Mouse (Mus musculus) MEL (cell line): ENCODE results near the gene Nos1ap. TPM values are rescaled to one million over a fixed set of nuclear protein-coding genes. Genes with fewer than 3 reads are reported as not detected.

ENCODE experiments used
- DNase-seq: peaks from one replicate; pipeline ENCODE4 v3.0.0; 2011; ENCODE audit warnings: low read depth, low spot score
- H3K27ac ChIP-seq: 2 replicates; pipeline ENCODE4 v1.5.1; 2012; ENCODE audit warnings: low read depth, mild to moderate bottlenecking, control low read depth, low read length, moderate library complexity; ENCODE audit not compliant: control insufficient read depth
- H3K27me3 ChIP-seq, 2 experiments: fragments of 150-350 bp in 1 of 2; sonication (generic) in 1 of 2; 2 replicates each; pipeline ENCODE4 v1.6.1; 2012; ENCODE audit warnings: low read length in 2 of 2, mild to moderate bottlenecking in 2 of 2, improper control_type of control experiment in 1 of 2, moderate library complexity in 1 of 2; ENCODE audit not compliant: insufficient read depth in 2 of 2, control insufficient read depth in 1 of 2
- H3K36me3 ChIP-seq, 2 experiments: 2 replicates each; pipeline ENCODE4 v1.6.1; 2012 to 2014; ENCODE audit warnings: low read length in 2 of 2, improper control_type of control experiment in 1 of 2, inconsistent platforms in 1 of 2, mild to moderate bottlenecking in 1 of 2; ENCODE audit not compliant: insufficient read depth in 2 of 2, control insufficient read depth in 1 of 2
- H3K4me1 ChIP-seq, 2 experiments: fragments of 150-350 bp in 1 of 2; sonication (generic) in 1 of 2; 2 replicates each; pipeline ENCODE4 v1.6.1; 2012; ENCODE audit warnings: low read length in 2 of 2, improper control_type of control experiment in 1 of 2, mild to moderate bottlenecking in 1 of 2; ENCODE audit not compliant: insufficient read depth in 2 of 2, control insufficient read depth in 1 of 2
- H3K4me3 ChIP-seq, 2 experiments: fragments of 150-350 bp in 1 of 2; sonication (generic) in 1 of 2; 2 replicates each; pipeline ENCODE4 v1.5.1; 2012; ENCODE audit warnings: low read depth in 2 of 2, low read length in 2 of 2, mild to moderate bottlenecking in 2 of 2, moderate library complexity in 2 of 2, control low read depth in 1 of 2, improper control_type of control experiment in 1 of 2; ENCODE audit not compliant: control insufficient read depth in 1 of 2, insufficient read depth in 1 of 2
- H3K79me2 ChIP-seq: 2 replicates; pipeline ENCODE4 v1.6.1; 2012; ENCODE audit warnings: mild to moderate bottlenecking, low read length, moderate library complexity; ENCODE audit not compliant: control insufficient read depth, poor library complexity, insufficient read depth
- H3K9ac ChIP-seq: 2 replicates; pipeline ENCODE4 v1.6.1; 2012; ENCODE audit warnings: low read depth, mild to moderate bottlenecking, control low read depth, low read length, moderate library complexity; ENCODE audit not compliant: control insufficient read depth, poor library complexity, severe bottlenecking
- H3K9me3 ChIP-seq: fragments of 150-350 bp; sonication (generic); replicated peaks from 2 replicates; pipeline ENCODE4 v1.6.1; 2012; ENCODE audit warnings: mild to moderate bottlenecking, low read length, improper control_type of control experiment, moderate library complexity; ENCODE audit not compliant: insufficient read depth
- BHLHE40 ChIP-seq: IDR thresholded peaks from 2 replicates; pipeline ENCODE4 v1.6.1; 2012; ENCODE audit warnings: low read depth, mild to moderate bottlenecking, inconsistent platforms, low read length, improper control_type of control experiment, borderline replicate concordance
- CTCF ChIP-seq, 3 experiments: IDR thresholded peaks in 2 of 3; conservative IDR thresholded peaks in 1 of 3; 2 replicates each; pipeline ENCODE4 v1.5.1; 2011 to 2012; ENCODE audit warnings: low read length in 3 of 3, low read depth in 2 of 3, mild to moderate bottlenecking in 2 of 3, improper control_type of control experiment in 1 of 3, inconsistent platforms in 1 of 3, mixed read lengths in 1 of 3, moderate library complexity in 1 of 3; ENCODE audit not compliant: control insufficient read depth in 1 of 3, insufficient read depth in 1 of 3, poor library complexity in 1 of 3, severe bottlenecking in 1 of 3
- EP300 ChIP-seq, 2 experiments: IDR thresholded peaks; 2 replicates each; pipeline ENCODE4 v1.6.1; 2011; ENCODE audit warnings: improper control_type of control experiment in 2 of 2, low read length in 2 of 2, low read depth in 1 of 2, mild to moderate bottlenecking in 1 of 2
- GABPA ChIP-seq: IDR thresholded peaks from 2 replicates; pipeline ENCODE4 v1.6.1; 2012; ENCODE audit warnings: low read depth, mild to moderate bottlenecking, inconsistent platforms, low read length, improper control_type of control experiment, moderate library complexity
- HCFC1 ChIP-seq: IDR thresholded peaks from 2 replicates; pipeline ENCODE4 v1.6.1; 2012; ENCODE audit warnings: low read depth, mild to moderate bottlenecking, inconsistent platforms, low read length, improper control_type of control experiment, moderate library complexity
- MEF2A ChIP-seq: IDR thresholded peaks from 2 replicates; pipeline ENCODE4 v1.6.1; 2014; ENCODE audit warnings: low read depth, mild to moderate bottlenecking, inconsistent platforms, low read length, improper control_type of control experiment; ENCODE audit not compliant: poor library complexity, insufficient replicate concordance, severe bottlenecking; ENCODE audit errors: extremely low read depth
- MXI1 ChIP-seq: IDR thresholded peaks from 2 replicates; pipeline ENCODE4 v1.6.1; 2011; ENCODE audit warnings: mild to moderate bottlenecking, low read depth, low read length, improper control_type of control experiment
- POLR2A ChIP-seq, 2 experiments: IDR thresholded peaks; 2 replicates each; pipeline ENCODE4 v1.6.1; 2011 to 2012; ENCODE audit warnings: low read length in 2 of 2, mild to moderate bottlenecking in 2 of 2, control low read depth in 1 of 2, improper control_type of control experiment in 1 of 2, low read depth in 1 of 2, moderate library complexity in 1 of 2; ENCODE audit not compliant: control insufficient read depth in 1 of 2, insufficient read depth in 1 of 2, poor library complexity in 1 of 2
- POLR2AphosphoS2 ChIP-seq: IDR thresholded peaks from 2 replicates; pipeline ENCODE4 v1.6.1; 2011; ENCODE audit warnings: low read length, improper control_type of control experiment
- RCOR1 ChIP-seq: IDR thresholded peaks from 2 replicates; pipeline ENCODE4 v1.6.1; 2012; ENCODE audit warnings: low read depth, mild to moderate bottlenecking, inconsistent platforms, low read length, improper control_type of control experiment
- SIN3A ChIP-seq: IDR thresholded peaks from 2 replicates; pipeline ENCODE4 v1.6.1; 2012; ENCODE audit warnings: low read length, improper control_type of control experiment, inconsistent platforms
- TAL1 ChIP-seq: IDR thresholded peaks from 2 replicates; pipeline ENCODE4 v1.6.1; 2012; ENCODE audit warnings: mild to moderate bottlenecking, inconsistent platforms, low read length, moderate library complexity, mixed read lengths
- TBP ChIP-seq: IDR thresholded peaks from 2 replicates; pipeline ENCODE4 v1.8.0; 2011; ENCODE audit warnings: low read depth, low read length, improper control_type of control experiment
- UBTF ChIP-seq: IDR thresholded peaks from 2 replicates; pipeline ENCODE4 v1.6.1; 2012; ENCODE audit warnings: low read depth, mild to moderate bottlenecking, inconsistent platforms, low read length, improper control_type of control experiment, moderate library complexity, borderline replicate concordance; ENCODE audit not compliant: insufficient read depth
- polyA plus RNA-seq, 2 experiments: library from polyadenylated mRNA; stranded (reverse) in 1 of 2; unstranded in 1 of 2; fragments of >175 nt in 1 of 2; fragments of >200 nt in 1 of 2; gene quantifications; 2 replicates each; pipeline versions ENCODE4 v1.2.1 to v1.2.4; 2012; ENCODE audit warnings: low replicate concordance in 2 of 2, low read depth in 1 of 2; ENCODE audit not compliant: insufficient read length in 2 of 2, insufficient read depth in 1 of 2, missing spikeins in 1 of 2
- total RNA-seq: library from RNA; depleted of rRNA; stranded (reverse); fragments of 300-350 nt; gene quantifications from 2 replicates; pipeline ENCODE4 v1.2.3, GENCODE M21; 2012

Nos1ap gene
- total and polyA plus RNA-seq, 3 experiments, result 0.62 to 2.4 TPM; not detected in 1

DNA sequence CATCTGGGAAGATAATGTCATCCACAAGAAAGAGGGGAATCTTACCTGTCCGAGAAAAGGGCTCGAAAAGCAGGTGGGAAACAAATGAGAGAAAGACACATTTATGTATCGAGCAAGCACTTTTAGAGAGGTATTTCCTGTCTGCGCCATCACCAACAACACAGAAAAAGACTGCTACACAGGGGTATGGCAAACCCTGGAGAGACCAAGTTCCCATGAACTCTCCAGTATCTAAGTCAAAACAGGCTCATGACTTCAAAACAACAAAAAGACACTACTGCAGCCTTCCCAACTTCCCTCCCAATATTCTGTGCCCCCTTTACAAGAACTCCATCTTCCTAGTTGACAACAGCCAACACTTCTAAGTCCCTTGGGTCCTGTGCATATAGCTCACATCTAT is 283.4 kb downstream of the Nos1ap start, which contains the start of gene Gm7694:
Gene Gm7694, minus strand, starts transcription at position 101 of the 400 bp plus-strand sequence.
- DNase-seq, result no peak
- Histone ChIP-seq H3K4me1 (no peaks in the 10 kb centered on the region), H3K27me3 (no peaks in the 10 kb centered on the region), H3K9me3 (no peaks in the 10 kb centered on the region), H3K79me2 (no peaks in the 10 kb centered on the region), H3K9ac (no peak within 1 kb of the TSS), H3K36me3 (no peaks in the 10 kb centered on the region), H3K27ac (no peak within 1 kb of the TSS), H3K4me3 (no peak within 1 kb of the TSS)
- no peak for TF ChIP-seq MXI1
- no peak for TF ChIP-seq EP300 (IDR thresholded peaks at IDR 0.05; ENCODE audit: low read depth in 1 of 2, low read length in 2 of 2)

DNA sequence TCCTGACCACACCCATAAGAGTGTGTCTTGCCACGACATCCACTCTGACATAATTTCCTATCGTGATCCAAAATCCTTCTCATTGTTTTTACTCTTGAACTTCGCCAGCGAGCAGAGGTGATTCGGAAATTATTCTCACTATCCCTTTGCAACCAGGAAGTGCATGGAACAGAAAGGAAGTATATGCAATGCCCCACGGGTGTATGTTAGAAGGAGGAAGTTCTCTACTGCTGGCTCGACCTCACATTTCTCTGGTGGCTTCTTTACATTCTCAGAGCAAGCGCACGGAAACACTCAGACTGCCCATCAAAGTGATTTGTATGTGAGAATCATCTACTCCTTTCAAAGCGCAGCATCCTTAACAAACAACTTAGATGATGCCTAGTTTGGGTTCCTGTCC is 284.7 kb downstream of the Nos1ap start:
- Histone ChIP-seq H3K27me3 (no peaks in the 10 kb centered on the region), H3K4me3 (no peak overlapping the region), H3K36me3 (no peaks in the 10 kb centered on the region), H3K4me1 (no peaks in the 10 kb centered on the region), H3K79me2 (no peaks in the 10 kb centered on the region), H3K9ac (no peak overlapping the region), H3K27ac (no peak overlapping the region), H3K9me3 (no peaks in the 10 kb centered on the region)
- DNase-seq, result no peak
- TF ChIP-seq TAL1, result no peak
- no peak for TF ChIP-seq CTCF (IDR thresholded peaks at IDR 0.05 in 2 of 3, conservative IDR thresholded peaks at IDR 0.05 in 1 of 3; ENCODE audit: control insufficient read depth in 1 of 3, insufficient read depth in 1 of 3, low read depth in 2 of 3, low read length in 3 of 3, poor library complexity in 1 of 3, severe bottlenecking in 1 of 3)
- no peak for TF ChIP-seq GABPA
- TF ChIP-seq RCOR1, result no peak

DNA sequence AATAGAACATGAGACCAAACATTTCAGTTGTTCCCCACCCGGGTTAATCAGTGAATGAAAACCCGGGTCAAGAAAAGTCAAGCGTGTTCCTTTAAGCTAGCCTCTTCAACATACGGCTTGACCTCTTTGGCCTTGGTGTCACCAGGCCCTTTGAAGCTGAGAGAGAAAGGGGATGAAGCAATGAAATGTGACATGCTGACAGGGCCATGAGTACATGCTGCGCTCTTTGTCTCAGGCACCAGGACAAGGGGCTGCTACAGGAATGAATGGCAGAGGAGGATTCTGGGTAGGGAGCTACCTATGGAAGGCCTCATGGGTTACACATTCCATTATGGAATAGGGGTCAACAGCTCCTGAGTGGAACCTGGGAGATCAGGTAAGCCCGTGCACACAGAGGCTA is 286.6 kb downstream of the Nos1ap start:
- no peak overlapping the region for H3K4me3 ChIP-seq
- H3K9ac ChIP-seq, result no peak overlapping the region
- H3K36me3 ChIP-seq, result no peaks in the 10 kb centered on the region
- H3K9me3 ChIP-seq, result no peaks in the 10 kb centered on the region
- DNase-seq, result no peak
- no peaks in the 10 kb centered on the region; a peak in 1 of 4 replicates for H3K27me3 ChIP-seq
- no peaks in the 10 kb centered on the region for H3K79me2 ChIP-seq
- H3K4me1 ChIP-seq, result no peaks in the 10 kb centered on the region
- TF ChIP-seq TBP (no peak), CTCF (IDR thresholded peaks at IDR 0.05 in 2 of 3, conservative IDR thresholded peaks at IDR 0.05 in 1 of 3; ENCODE audit: control insufficient read depth in 1 of 3, insufficient read depth in 1 of 3, low read depth in 2 of 3, low read length in 3 of 3, poor library complexity in 1 of 3, severe bottlenecking in 1 of 3) (no peak), UBTF (no peak), POLR2AphosphoS2 (no peak), TAL1 (no peak), BHLHE40 (no peak), POLR2A (IDR thresholded peaks at IDR 0.05; ENCODE audit: control insufficient read depth in 1 of 2, insufficient read depth in 1 of 2, low read depth in 1 of 2, low read length in 2 of 2, poor library complexity in 1 of 2) (no peak), SIN3A (no peak), MEF2A (no peak), HCFC1 (no peak)
- H3K27ac ChIP-seq, result no peak overlapping the region
